Mouse (Mus musculus) forebrain, embryonic 11.5 days (tissue): Measurements from ENCODE around the gene Olfr979. TPM values are rescaled to one million over a fixed set of nuclear protein-coding genes. Genes with fewer than 3 reads are reported as not detected.
"Not testable (repeated sequence)": the region's sequence is repeated elsewhere in the genome, so short reads cannot be mapped to it uniquely, and the experiment has no call there.

Experiments
- ATAC-seq: fragments of 200-750 bp; cut with Nextera tagmentation; replicated peaks from 2 replicates; pipeline ENCODE4 v1.8.0; 2017; ENCODE audit warnings: moderate TSS enrichment; ENCODE audit not compliant: low FRiP score
- DNase-seq: peaks from one replicate; pipeline ENCODE4 v3.0.0-alpha.2; 2017; ENCODE audit warnings: low spot score
- H3K27ac ChIP-seq: fragments of 300-500 bp; sonication (generic); 2 replicates; pipeline ENCODE4 v1.5.1; 2014; ENCODE audit warnings: low read depth, low read length
- H3K27me3 ChIP-seq: fragments of 300-500 bp; sonication (generic); 2 replicates; pipeline ENCODE4 v1.6.1; 2014; ENCODE audit warnings: mild to moderate bottlenecking, low read length, mixed read lengths; ENCODE audit not compliant: control insufficient read depth, insufficient read depth
- H3K36me3 ChIP-seq: fragments of 300-500 bp; sonication (generic); 2 replicates; pipeline ENCODE4 v1.6.1; 2014; ENCODE audit warnings: mild to moderate bottlenecking, low read length, moderate library complexity, mixed read lengths; ENCODE audit not compliant: control insufficient read depth, insufficient read depth
- H3K4me1 ChIP-seq: fragments of 300-500 bp; sonication (generic); replicated peaks from 2 replicates; pipeline ENCODE4 v1.6.1; 2014; ENCODE audit warnings: low read length, mixed read lengths; ENCODE audit not compliant: control insufficient read depth, insufficient read depth
- H3K4me2 ChIP-seq: fragments of 300-500 bp; sonication (generic); 2 replicates; pipeline ENCODE4 v1.6.1; 2014; ENCODE audit warnings: low read depth, mild to moderate bottlenecking, low read length, moderate library complexity, mixed read lengths; ENCODE audit not compliant: severe bottlenecking
- H3K4me3 ChIP-seq: fragments of 300-500 bp; sonication (generic); 2 replicates; pipeline ENCODE4 v1.5.1; 2014; ENCODE audit warnings: low read depth, low read length
- H3K9ac ChIP-seq: fragments of 300-500 bp; sonication (generic); 2 replicates; pipeline ENCODE4 v1.6.1; 2014; ENCODE audit warnings: low read length
- H3K9me3 ChIP-seq: fragments of 300-500 bp; sonication (generic); 2 replicates; pipeline ENCODE4 v1.6.1; 2016; ENCODE audit warnings: low read length, mixed read lengths; ENCODE audit not compliant: control insufficient read depth
- WGBS: fragments of 180-500 bp; shearing (Covaris S2); extraction: QIAGEN DNeasy Blood & Tissue Kit; methylation state at CpG from one replicate; pipeline ENCODE4 v1.1.7; 2014; 5-methylcytosine and 5-hydroxymethylcytosine counted together
- polyA plus RNA-seq: library from polyadenylated mRNA; unstranded; fragments of >200 nt; fragmentation: Nextera tagmentation; extraction: Ambion mirVana; gene quantifications from 2 replicates; pipeline ENCODE4 v1.2.1, GENCODE M21; 2014

Gene Olfr979
- polyA plus RNA-seq, result not detected in 2 replicates

DNA sequence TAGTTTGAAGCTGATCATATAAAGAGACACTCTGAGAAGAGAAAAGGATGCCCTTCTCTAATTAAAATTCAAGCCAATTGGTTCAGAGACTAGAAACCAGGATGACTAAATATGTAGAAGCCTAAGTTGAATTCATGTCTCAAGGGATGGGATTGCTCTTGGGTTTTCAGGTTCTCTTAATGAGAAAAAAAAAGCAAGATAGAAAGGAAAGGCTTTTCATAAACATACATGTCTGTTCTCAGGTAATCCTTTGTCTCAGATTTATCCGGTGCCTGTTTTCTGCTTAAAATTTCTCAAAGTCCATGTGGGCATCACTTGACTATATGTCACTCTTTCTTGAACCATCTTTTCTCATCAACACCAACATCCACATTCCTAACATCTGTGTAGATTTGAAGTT, at the start of gene Olfr979:
Olfr979 (minus strand) TSS at position 101 of the 400 bp plus-strand sequence.
- DNase-seq (no peak), ATAC-seq (no peak)
- WGBS, result 97% methylated on average over 1 of the region's 1 CpGs

DNA sequence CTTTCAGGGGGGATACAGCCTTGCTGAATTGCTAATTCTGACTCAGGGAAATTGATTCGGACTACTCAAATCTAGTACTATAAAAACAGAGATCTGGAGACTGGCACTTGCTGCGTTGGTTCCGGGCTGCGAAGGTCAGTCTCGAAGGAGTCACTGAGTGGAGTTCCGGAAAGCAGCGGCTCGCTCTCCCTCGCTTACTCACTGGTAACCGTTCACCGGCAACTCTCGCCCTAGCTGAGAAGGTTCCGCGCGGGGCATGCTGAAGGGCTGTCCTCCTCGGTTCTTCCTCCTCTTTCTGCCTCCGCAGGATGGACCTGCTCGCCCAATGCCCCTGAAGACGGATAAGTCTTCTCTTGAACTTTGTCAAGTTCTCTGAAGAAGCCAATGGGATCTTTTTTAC, 46.9 kb upstream of the Olfr979 start:
- H3K9me3 ChIP-seq, result no peaks in the 10 kb centered on the region
- ATAC-seq, result no peak
- WGBS, result 94% methylated on average over 19 of the region's 19 CpGs

More for the DNA sequence above, at the start of gene Olfr979:
- no peaks in the 10 kb centered on the region for H3K36me3 ChIP-seq
- no peak within 1 kb of the TSS for H3K27ac ChIP-seq
- no peaks in the 10 kb centered on the region for H3K9me3 ChIP-seq
- H3K4me1 ChIP-seq, result no peaks in the 10 kb centered on the region
- no peak within 1 kb of the TSS for H3K9ac ChIP-seq
- H3K4me2 ChIP-seq, result no peak within 1 kb of the TSS
- no peaks in the 10 kb centered on the region for H3K27me3 ChIP-seq
- H3K4me3 ChIP-seq, result no peak within 1 kb of the TSS

DNA sequence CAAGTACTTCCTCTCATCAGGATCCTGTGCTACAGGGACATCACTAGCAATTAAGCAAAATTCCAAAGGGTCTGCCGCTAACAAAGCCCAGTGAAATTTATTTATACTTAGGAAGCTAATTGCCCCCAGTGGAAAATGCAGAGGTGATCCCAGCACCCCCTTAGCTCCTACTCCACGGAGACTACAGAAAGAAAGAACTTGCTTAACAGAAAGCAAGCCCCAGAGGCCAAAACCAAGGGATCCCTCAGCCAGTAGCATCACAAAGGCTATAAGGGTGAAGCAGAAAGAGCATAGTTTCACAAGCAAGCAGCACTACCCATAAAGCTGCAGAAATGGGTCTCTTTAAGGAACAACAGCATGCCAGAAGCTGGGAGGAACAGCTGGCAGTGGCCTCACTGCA, 17.9 kb upstream of the Olfr979 start, which contains the start of gene Olfr981:
Olfr981 (plus strand) TSS at position 301 of the 400 bp plus-strand sequence.
- H3K4me2 ChIP-seq, result no peak within 1 kb of the TSS
- H3K27me3 ChIP-seq, result no peaks in the 10 kb centered on the region
- H3K9ac ChIP-seq, result no peak within 1 kb of the TSS
- whole genome bisulfite sequencing, result 64% methylated on average over 2 of the region's 2 CpGs
- H3K4me1 ChIP-seq, result no peaks in the 10 kb centered on the region
- no peak for DNase-seq
- ATAC-seq, result no peak
- H3K36me3 ChIP-seq, result no peaks in the 10 kb centered on the region
- H3K9me3 ChIP-seq, result no peaks in the 10 kb centered on the region
- H3K27ac ChIP-seq, result no peak within 1 kb of the TSS
- no peak within 1 kb of the TSS for H3K4me3 ChIP-seq

More for the DNA sequence above, 46.9 kb upstream of the Olfr979 start:
- H3K4me2 ChIP-seq, result no peak overlapping the region
- DNase-seq, result no peak
- no peaks in the 10 kb centered on the region for H3K27me3 ChIP-seq
- H3K36me3 ChIP-seq, result no peaks in the 10 kb centered on the region
- no peak overlapping the region for H3K4me3 ChIP-seq
- H3K27ac ChIP-seq, result no peak overlapping the region
- H3K9ac ChIP-seq, result no peak overlapping the region
- H3K4me1 ChIP-seq, result no peaks in the 10 kb centered on the region

DNA sequence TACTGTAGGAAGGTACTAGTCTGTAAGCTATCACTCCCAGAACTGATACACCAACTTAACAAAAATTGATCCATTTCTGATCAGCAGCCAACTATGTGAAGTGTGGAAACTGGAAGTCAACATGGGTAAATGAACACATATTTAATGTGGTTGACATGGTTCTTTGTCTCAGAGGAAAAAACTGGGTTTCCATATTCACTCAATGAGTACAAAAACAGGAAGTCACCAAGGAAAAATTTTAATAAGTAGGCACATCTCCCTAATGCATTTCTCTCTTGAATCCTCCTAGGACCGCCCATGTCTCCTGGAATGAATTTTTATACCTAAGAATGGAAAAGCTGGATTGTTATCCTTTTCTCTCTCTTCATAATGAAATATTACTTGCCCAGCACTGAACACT, 6.2 kb upstream of the Olfr979 start, which contains the start of gene Olfr980:
Olfr980 (minus strand) TSS at position 101 of the 400 bp plus-strand sequence.
- Histone ChIP-seq H3K27ac (no peak within 1 kb of the TSS), H3K27me3 (no peaks in the 10 kb centered on the region), H3K9me3 (no peaks in the 10 kb centered on the region), H3K9ac (no peak within 1 kb of the TSS), H3K4me1 (no peaks in the 10 kb centered on the region), H3K4me2 (no peak within 1 kb of the TSS), H3K4me3 (no peak within 1 kb of the TSS), H3K36me3 (no peaks in the 10 kb centered on the region)
- no peak for ATAC-seq
- DNase-seq, result no peak
- WGBS, result 97% methylated on average over 1 of the region's 1 CpGs

DNA sequence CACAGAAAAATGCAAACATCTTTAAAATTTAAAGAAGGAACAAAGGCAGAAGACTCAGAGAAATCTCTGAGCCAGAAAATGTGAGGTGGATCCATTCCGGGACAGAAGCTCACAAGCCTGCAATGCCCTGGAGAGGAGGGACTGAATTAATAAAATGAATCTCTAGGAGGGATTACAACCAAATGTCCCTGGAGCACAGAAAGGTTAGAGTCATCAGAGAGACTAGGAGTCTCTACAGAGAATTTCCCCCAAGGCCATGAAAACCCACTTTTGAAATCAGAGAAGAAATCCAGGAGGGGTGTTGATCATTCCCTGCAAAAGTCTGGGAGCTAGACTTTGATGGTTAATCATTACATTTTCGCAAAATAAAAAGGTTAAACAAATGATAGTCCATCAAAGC, 11.5 kb downstream of the Olfr979 start, which contains the start of gene Olfr978:
Olfr978 (plus strand) TSS at position 301 of the 400 bp plus-strand sequence.
- H3K27me3 ChIP-seq, result no peaks in the 10 kb centered on the region
- H3K4me2 ChIP-seq, result no peak within 1 kb of the TSS
- no peaks in the 10 kb centered on the region for H3K9me3 ChIP-seq
- ATAC-seq (no peak), DNase-seq (no peak)
- H3K9ac ChIP-seq, result no peak within 1 kb of the TSS
- no peak within 1 kb of the TSS for H3K27ac ChIP-seq
- H3K4me3 ChIP-seq, result no peak within 1 kb of the TSS
- H3K36me3 ChIP-seq, result no peaks in the 10 kb centered on the region
- H3K4me1 ChIP-seq, result no peaks in the 10 kb centered on the region
- 80% methylated on average over 2 of the region's 2 CpGs for WGBS

DNA sequence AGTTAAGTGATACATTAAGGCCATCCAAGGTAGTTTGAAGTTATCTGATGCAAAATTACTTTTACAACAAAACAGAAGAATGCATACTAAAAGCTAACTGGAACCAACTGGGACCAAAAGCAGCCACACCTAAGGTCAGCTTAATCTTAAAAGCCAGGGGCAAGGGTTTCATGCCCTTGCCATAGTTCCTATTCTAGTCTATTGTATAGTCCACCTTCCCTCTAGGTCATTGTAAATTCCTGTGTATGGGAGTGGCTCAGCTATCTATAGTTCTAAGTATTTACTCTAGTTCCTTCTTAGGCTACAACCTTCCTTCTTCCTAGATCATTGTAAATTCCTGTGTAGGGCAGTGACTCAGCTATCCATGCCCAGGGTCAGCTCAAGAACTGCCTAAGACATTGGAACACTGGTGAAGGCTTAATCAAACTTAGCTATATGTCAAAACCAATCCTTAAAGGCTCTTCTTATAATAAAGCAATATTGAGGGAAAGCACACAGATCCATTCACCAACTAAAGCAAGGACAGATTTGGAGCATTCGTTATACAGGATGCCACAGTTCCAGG, 26.6 kb downstream of the Olfr979 start:
- not testable (repeated sequence) for DNase-seq, H3K36me3 ChIP-seq, ATAC-seq, H3K27me3 ChIP-seq, H3K4me2 ChIP-seq, H3K27ac ChIP-seq, H3K4me3 ChIP-seq, H3K4me1 ChIP-seq, H3K9ac ChIP-seq, H3K9me3 ChIP-seq
- 94% methylated on average over 1 of the region's 1 CpGs for WGBS

DNA sequence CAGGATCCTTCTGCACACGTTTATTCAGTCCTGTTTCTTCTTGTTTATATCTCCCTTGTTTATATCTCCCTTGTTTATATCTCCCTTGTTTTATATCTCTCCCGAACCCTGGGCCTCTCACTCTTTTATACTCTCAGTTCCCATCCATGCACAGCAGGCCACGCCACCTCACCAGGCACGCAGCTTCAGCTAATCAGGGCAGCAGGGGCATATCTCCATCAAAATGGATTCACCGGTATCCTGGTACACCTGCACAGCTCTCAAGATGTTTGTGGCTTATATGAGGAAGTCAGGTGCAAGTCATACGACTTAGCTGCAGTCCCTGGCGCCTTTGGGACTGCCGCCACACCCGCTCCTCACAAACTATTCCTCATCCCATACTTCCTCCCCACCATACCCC, 42.2 kb downstream of the Olfr979 start, which contains the start of gene Olfr976:
Olfr976 (minus strand) TSS at position 101 of the 400 bp plus-strand sequence.
- not testable (repeated sequence) for H3K4me1 ChIP-seq, H3K27me3 ChIP-seq, H3K4me2 ChIP-seq, H3K36me3 ChIP-seq, ATAC-seq, DNase-seq, H3K9ac ChIP-seq, H3K4me3 ChIP-seq, H3K9me3 ChIP-seq, H3K27ac ChIP-seq
- WGBS, result 85% methylated on average over 5 of the region's 9 CpGs

DNA sequence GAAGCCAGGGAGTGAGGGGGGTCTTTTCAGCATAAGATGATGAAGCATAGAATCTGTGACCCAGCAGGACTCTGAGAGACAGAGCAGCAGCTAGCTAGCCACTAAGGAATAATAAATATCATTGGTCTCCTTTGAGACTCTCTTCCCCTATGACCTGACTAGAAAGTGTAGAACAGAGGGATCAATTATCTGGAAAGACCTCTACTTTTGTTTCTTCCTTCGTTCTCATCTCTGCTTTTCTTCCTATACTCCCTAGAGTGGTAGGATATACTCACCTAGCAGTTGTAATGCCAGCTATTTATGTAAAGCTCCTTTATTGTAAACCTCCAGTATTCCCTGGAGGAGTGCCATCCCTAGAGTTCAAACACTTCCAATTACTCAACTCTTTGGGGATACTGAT, 51.3 kb downstream of the Olfr979 start, which contains the start of gene Olfr975:
Olfr975 (minus strand) TSS at position 101 of the 400 bp plus-strand sequence.
- no peak within 1 kb of the TSS for H3K4me3 ChIP-seq
- DNase-seq, result no peak
- no peaks in the 10 kb centered on the region for H3K9me3 ChIP-seq
- no peak within 1 kb of the TSS for H3K4me2 ChIP-seq
- no peaks in the 10 kb centered on the region for H3K27me3 ChIP-seq
- H3K9ac ChIP-seq, result no peak within 1 kb of the TSS
- WGBS, result 69% methylated on average over 1 of the region's 1 CpGs
- no peak for ATAC-seq
- no peaks in the 10 kb centered on the region for H3K4me1 ChIP-seq
- H3K36me3 ChIP-seq, result no peaks in the 10 kb centered on the region
- H3K27ac ChIP-seq, result no peak within 1 kb of the TSS
